Mouse (Mus musculus) heart, adult 2 months (tissue): ENCODE measurements at regions not wholly inside any gene's neighbourhood (a gene's known extent, or its start where the extent isn't known, plus 50 kb on each side); places are given as distances from the start of the nearest gene placed in this dataset.

Source experiments
- CTCF ChIP-seq: fragments of 200-600 bp; IDR thresholded peaks from 2 replicates; pipeline ENCODE4 v1.8.1; 2022; ENCODE audit warnings: antibody characterized with exemption, mild to moderate bottlenecking, moderate library complexity
- POLR2A ChIP-seq: fragments of 200-500 bp; IDR thresholded peaks from 2 replicates; pipeline ENCODE4 v1.6.1; 2011; ENCODE audit warnings: mild to moderate bottlenecking, low read depth, low read length, control low read depth; ENCODE audit not compliant: insufficient read depth

GRCm38 (mm10) chr8:46409296-46409695, 61.5 kb upstream of the Acsl1 start:
- TF ChIP-seq POLR2A (no peak), CTCF (no peak)
